Mouse (Mus musculus): ENCODE data around the gene Izumo4.

Izumo4 gene

DNA sequence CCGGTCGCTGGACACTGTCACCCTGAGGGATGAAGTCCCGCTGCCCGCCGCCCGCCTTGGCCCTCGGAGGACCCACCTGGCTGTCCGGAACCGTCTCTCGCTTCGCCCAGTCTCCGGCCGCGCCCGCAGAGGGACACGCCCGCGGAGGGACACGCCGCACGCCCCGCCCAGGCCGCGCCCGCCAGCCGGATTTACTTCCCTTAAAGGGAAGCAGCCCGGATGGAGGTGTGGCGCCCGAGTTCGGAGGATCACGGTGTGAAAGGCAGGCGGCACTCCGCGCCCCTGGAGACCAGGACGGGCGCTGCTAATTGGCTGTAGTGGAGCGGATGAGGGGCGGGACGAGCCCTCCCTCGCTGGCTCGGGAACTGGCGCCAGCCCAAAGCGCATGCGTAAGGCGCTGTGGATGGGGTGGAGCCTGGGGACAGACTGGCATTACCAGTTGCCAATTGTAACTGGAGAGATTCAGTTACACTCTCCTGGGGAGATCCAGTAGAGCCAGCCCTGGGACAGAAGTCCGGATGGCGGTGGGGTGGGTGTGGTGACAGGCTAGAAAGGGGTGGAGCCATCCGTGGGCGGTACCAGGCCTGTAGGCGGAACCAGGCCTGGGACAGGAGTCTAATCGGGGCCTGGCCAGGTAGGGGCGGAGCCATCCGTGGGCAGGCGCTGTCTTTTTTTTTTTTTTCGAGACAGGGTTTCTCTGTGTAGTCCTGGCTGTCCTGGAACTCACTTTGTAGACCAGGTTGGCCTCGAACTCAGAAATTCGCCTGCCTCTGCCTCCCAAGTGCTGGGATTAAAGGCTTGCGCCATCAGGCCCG is at the start of gene Izumo4, which contains the start of gene Mob3a:
TSS of gene Izumo4 (plus strand) at position 464 of the 815 bp plus-strand sequence.
TSS of gene Mob3a (minus strand) at position 257 of the 815 bp plus-strand sequence.
- DNase-seq: peak; percentile 98

DNA sequence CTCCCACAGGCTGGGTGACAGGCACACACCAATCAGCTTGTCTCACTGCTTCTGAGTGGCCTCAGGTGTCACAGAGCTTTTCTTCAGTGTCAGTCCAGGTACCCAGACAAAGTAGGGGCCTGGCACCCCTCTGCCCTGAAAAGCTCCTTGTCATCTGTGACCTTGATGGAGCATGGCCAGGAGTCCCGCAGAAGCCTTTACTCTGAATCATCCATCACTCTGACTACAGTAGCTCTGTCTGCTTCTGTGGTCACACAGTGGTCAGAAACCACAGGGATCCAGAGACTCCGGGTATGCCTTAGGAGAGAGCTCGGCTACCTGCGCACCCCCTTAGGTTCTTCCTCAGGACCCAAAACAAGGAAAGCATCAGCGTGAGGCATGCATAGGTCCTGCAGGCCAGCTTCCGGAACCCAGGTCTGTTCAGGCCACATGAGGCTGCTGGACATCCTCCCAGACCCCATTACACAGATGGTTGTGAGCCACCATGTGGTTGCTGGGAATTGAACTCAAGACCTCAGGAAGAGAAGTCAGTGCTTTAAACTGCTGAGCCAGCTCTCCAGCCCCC is 48.7 kb upstream of the Izumo4 start:
- no peak for DNase-seq

DNA sequence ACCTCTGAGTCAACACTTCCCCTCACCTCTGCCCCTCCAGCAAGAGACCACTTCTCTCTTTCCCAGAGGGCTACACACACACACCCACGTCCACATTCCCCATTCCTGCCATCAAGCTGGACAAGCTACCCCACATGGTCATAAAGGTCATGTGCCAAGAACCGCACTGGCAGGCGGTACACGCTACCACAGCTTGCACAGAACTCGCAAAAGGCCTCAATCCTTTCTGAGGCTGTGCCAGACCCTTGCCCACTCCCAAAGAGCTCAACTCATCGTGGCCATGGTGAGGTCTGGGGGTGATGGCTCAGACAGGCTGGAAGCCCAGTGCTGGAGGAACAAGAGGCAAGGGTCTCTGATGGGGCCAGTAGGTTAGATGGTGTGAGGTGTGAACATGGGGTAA is 47.1 kb upstream of the Izumo4 start:
- DNase-seq: no peak

DNA sequence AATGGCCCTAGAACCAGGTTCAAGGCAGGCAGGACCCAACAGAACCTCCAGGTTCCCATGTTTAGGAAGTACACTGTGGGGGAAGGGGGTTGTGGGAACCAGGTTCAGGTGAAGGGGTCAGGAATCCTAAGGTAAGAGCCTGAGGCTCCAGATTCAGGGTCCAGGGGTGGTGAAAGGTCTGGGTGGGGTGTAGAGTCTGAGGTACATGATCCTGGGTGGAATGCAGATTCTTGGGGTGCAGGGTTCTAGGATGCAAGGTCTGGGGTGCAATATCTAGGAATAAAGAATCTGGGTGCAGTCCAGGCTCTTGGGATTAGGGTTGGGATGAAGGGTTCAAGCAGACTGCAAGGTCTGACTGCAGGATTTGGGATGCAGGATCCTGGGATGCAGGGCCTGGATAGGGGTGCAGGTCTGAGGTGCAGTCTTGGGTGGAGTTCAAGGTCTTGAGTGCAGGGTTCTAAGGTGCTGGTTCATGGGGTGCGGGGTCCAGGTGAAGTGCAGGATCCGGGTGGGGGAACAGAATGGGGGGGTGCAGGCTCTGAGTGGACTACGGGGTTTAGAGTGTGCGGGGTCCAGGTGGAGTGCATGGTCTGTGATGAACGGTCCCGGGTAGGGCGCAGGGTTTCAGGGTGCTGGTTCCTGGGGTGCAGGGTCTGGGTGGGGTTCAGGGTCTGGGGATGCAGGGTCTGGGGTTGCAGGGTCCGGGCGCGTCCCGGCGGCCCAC is 46.4 kb upstream of the Izumo4 start:
- DNase-seq: no peak

DNA sequence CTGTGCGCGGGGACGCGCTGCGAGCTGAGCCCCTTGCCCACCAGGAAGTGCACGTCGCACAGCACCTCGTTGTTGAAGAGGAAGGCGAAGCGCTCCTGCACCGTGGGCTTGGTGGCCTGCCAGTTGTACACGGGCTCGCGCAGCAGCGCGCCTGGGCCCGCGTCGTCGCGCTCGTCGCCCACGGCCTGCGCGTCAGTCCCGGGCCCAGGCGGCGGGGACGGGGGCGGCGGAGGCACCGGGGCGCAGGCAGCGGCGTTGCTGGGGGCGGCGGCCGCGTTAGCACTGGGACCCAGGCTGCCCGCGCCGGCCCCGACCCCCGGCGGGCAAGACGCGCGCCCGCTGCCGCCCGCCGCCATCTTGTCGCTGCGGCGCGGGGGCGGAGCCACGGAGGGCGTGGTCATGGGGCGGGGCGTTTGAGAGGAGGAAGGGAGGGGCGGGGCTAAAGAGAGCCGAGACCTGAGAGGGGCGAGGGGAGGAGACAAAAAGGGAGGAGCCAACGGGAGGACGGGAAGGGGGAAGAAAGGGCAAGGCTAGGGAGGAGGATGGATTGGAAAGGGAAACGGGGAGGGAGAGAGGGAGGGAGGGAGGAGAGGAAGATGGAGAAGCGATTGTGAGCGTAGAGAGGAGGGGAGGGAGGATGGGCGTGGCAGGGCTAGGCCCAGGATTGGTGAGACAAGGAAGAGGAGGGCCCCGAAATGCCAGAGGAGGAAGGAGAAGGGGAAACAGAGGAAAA is 45.7 kb upstream of the Izumo4 start:
- DNase-seq: peak; percentile 97

DNA sequence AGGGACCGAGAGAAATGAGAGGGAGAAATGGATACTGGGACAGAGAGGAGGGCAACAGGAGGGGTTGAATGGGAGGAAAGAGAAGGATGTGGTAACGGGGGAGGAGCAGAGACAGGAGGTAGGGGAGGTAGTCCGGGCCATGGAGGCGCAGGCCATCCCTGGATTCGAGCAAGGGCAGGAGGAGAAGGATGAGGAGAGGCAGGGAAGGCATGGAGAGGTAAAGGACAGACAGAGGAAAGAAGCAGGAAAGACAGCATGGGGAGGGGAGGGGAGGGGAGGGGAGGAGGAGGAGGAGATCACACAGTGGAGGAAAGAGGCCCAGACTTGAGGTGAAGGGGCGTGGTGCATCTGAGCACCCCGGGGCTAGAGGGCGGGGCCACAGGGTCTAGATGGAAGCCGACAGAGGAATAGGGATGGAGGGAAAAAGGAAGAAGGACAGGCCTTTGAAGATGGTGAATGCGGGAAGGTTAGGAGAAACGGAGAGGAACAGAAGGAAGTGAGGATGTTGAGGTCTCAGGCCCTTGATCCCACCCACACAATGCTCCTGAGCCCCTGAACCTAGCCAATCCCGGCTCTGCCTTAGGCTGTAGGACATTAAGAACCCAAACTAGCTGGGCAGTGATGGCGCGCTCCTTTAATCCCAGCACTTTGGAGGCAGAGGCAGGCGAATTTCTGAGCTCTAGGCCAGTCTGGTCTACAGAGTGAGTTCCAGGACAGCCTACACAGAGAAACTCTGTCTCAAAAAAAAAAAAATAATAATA is 44.9 kb upstream of the Izumo4 start, which contains the start of gene Btbd2:
TSS of gene Btbd2 (minus strand) at position 209 of the 761 bp plus-strand sequence.
- no peak for DNase-seq

DNA sequence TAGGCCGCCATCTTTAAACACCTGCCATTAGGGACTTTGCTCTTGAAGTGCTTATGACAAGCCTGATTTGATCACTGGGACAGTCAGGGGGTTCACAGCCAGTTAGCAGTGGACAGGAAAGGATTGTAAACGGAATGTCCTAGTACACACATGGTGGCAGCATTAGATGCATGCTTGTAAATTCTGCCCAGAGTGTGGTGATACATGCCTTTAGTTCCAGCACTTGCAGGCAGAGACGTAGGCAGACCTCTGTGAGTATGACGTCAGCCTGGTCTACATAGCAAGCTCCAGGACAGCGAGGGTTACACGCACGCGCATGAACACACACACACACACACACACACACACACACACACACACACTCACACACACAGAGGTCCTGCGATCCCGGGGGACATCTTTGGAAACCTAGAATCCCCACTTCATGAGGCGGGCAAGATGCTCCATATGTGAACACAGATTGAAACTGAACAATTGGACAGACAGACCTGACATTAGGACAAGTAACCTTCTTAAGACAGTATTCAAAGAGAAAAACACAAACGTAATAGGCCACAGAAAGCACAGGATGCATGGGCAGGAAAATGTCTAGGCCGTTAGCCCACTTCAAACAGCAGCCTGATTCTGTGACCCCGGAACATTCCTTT is 43.7 kb upstream of the Izumo4 start:
- DNase-seq: no peak

DNA sequence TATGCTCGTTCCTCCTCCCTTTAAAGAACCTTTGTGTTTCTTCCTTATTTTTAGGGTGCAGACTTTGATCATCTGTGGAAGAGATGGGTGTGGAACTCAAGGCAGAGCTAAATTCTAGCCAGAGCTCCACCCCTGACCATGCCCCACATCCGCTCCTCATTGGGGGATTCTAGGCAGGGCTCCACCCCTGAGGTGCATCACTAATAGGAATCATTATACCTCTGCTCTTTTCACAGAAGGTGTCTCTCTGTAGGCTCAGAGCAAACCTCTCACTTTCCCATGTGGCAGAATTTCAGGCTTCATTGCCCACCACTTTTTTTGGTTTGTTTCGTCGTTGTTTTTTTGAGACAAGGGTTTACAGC is 43.2 kb upstream of the Izumo4 start:
- DNase-seq: no peak

DNA sequence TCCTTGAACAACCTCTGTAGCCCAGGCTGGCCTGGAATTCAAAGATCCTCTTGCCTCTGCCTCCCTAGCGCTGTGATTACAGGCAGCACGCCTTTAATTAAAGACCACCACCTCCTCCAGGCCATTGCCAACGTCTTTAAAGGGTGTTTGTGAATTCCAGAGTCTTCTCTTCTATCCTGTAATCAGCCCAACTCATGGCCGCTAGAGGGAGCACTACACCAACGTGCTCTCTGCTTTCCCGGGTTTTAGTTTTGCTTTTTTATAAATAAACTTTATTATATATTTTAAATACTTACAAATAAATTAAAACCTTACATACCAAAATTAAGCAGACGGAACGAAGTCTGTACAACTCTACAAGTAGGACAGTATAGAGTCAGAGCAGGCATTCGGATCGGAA is 42.8 kb upstream of the Izumo4 start:
- peak; percentile 88 for DNase-seq

DNA sequence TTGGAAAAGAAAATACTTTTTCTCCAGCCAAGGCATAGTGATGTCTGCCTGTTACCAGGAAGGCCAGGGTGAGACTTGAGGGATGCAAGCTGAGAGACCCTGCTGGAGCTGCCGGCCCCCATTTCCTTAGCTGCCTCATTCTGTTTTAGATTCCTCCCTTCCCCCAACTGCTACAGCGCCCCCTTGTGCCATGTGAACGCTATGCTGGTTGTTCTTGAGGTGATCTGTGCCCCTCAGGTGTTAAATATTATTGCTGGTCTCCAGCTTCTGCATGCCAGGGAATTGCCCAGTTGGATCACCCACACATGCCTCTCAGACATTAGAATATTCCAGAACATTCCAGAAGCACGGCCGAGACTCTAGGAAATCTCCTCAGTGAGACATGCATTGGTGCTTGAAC is 40.8 kb upstream of the Izumo4 start:
- no peak for DNase-seq

DNA sequence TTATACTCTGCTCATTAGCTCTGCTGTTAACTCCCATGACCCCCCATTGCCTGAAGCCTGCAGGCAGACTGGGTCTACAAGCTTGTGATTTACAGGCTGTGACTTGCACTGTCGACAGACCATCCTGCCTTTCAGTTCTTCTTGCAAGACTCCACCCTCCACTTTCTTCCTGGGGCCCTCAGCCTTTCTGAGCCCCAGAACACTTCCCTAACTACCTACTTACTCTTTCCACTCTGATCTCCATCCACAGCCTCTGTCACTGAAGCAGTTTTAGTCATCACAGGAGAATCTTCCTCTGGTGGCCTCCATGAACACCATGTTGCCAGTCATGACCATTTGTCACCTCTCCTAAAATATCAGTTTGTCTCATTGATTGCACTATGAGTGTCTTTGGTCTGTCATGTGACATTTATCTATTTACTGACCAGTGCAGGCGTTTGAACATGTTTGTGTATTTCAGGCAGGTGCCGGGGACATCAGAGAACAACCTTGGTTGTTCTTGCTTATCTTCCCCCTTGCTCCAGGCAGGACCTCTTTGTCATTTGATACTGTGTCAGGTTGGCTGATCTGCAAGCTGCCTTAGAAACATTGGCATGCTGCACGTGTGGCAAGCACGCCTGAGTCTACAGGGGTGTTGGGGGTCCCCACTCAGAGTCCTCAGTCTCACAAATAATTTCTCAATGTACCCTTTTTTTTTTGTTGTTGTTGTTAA is 38.3 kb upstream of the Izumo4 start:
- no peak for DNase-seq

DNA sequence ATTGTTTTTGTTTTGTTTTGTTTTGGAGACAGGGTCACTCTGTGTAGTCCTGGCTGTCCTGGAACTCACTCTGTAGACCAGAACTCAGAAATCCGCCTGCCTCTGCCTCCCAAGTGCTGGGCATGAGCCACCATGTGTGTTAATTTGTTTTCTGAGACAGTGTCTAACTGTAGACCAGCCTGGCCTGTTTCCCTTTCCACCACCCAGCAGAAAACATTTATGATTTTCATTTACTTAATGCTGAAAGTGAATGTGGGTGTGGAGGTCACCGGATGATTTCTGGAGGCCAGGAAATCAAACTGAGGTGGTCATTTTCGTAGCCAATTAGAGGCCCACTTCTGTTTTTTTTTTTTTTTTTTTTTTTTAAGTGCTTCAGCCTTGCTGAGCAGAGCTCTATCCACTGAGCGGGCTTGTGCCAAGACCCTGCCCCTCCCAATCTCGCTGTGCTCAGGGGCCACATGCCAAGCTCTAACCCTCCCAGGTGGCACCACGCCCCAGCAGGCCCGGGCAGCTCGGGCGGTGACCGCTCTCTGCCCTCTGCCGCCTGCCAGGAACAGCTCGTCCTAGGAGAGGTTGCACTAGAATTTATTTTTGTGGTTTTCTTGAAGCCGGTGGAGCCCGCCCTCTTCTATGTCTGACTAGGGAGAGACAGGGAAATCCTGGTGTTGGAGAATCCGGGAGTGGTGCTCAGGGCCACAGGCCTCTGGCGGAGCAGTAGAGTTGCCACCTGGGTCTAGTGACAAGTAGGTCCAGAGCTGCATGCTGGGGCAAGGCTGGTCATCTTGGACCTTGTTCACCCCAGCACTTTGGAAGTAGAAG is 37.6 kb upstream of the Izumo4 start:
- no peak for DNase-seq

DNA sequence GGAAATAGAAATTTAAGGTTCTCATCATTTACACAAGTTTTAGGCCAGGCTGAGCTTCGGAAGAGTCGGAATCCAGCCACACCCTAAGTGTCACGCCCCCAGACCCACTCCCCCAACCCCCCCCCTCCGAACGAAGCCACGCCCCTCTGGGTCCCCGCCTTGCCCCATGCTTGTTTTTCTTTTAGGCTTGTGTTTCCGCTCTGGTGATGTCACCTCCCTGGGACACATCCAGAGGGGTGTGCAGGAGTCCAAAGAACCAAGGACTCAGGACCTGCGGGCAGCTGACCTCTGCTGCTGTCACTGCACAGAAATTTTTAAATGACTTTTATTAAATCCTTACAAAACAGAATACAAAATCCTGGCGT is 37.0 kb upstream of the Izumo4 start:
- no peak for DNase-seq

DNA sequence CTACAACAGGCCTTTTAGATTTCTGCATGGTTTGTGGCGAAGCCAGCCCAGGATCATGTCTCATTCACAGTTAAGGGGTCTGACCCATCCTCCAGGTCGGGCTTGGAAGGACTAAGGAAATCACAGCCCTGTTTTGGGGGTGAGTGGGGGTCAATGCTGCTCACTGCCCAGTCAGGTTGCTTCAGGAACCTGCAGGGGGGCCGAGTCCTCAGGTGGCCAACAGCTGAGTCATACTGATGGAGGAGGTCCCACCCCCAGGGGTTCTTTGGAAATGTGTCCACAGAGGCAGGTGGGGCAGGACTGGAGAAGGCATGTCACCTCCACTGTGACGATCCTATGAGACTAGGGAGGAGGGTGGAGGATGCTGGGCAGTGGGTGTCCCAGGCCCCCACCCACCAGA is 36.5 kb upstream of the Izumo4 start:
- DNase-seq: no peak

DNA sequence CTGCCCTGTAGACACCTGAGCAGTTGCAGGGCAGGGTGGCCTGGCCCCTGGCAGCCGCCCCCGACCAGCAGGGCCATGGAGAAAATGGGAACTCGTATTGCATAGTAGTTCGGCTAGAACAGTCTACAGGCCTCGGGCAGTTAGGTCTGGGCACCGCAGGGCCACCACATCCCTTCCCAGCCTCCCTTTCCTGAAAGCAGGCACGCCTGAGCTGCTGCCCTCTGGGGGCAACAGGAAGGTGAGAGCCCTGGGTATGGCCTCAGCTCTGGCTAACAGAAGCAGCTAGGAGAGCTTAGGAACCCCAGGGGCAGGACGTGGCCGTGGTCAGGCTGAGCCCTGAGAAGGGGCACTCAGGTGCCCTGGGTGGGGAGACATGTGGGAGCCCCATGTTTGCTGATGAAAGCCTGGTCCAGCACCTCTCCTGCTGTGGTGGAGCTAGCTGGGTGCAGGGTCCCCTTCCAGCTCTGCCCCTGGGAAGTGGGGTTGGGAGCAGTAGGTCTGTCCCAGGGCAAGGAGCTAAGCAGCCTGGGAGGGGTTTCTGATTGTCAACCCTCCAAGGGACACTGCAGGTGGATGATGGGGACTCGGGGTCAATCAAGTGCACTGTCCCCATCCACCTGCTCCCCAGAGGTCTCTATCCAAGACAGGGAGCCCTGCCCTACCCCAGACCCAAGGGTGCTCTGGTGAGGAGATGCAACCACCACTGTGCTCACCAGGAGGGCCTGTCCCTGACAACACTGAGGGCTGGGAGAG is 35.8 kb upstream of the Izumo4 start:
- DNase-seq: no peak

DNA sequence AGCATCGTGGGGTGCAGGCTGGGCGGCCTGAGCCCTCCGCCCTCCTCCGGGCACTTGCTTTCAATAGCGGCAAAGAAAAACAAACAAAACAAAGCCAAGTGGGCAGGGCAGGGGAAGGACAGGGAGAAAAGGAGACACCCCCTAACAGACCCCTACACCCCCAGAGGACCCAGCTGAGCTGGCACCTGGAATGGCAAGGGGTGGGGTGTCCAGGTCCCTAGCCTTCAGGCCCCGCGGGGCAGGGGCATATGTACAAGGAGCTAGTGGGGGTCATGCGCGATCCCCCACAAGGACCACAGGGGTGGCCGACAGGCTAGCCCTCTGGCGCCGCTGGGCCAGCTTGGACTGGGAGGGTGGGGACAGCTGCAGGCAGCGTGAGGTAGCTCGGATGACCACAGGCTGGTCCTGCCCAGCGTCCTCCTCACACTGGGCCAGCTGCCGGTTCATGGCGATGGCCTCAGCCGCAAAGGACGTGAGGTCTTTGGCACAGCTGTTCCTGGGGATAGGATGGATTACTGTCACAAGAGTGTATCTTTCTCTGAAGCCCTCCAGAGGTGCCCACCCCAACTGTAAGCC is 35.1 kb upstream of the Izumo4 start:
- DNase-seq: no peak

DNA sequence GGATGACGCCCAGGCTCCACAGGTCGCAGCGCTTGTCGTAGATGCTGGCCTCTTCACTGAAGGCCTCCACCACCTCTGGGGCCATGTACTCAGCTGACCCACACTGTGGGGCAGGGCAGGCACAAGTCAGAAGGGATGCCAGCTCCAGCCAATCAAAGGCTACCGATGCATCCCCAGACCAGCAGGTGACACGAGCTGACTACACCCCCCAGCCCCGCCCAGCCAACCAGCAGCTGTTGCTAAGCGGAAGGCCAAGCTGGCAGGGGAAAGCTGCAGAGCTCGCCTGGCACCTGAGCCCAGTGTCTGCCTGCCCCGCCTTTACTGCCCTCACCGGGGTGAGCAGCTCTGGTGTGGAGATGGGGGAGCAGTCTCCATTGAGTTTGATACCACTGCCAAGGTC is 33.4 kb upstream of the Izumo4 start:
- no peak for DNase-seq

DNA sequence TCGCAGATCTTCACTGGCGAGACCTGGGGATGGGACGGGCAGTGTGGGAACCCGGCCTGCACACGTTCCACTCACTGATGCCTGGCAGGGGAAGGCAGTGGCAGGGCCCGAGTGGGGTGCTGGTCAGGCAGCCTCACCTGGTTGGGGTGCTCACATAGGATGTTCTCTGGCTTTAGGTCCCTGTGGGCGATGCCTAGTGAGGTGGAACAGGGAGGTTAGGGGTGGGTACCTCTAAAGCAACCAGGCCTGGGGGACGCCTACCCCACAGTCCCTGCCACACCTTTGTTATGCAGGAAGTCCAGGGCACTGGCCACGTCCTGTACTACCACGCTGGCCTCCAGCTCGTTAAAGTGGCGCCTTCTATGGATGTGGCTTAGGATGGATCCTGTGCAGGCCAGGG is 33.0 kb upstream of the Izumo4 start:
- DNase-seq: no peak
